Mouse (Mus musculus) midbrain, embryonic 11.5 days (tissue): ENCODE measurements around the gene Agpat4. TPM values are rescaled to one million over a fixed set of nuclear protein-coding genes. Genes with fewer than 3 reads are reported as not detected.
A peak's percentile ranks its signal among the peaks of the same experiment; 100 is the strongest.

Experiments used
- ATAC-seq: fragments of 200-750 bp; cut with Nextera tagmentation; 2 replicates; pipeline ENCODE4 v1.8.0; 2017; ENCODE audit warnings: moderate TSS enrichment, moderate library complexity; ENCODE audit not compliant: low FRiP score
- DNase-seq: peaks from one replicate; pipeline ENCODE4 v3.0.0; 2015; ENCODE audit warnings: low spot score; ENCODE audit errors: missing footprints
- H3K27ac ChIP-seq: fragments of 300-500 bp; sonication (generic); 2 replicates; pipeline ENCODE4 v1.5.1; 2014; ENCODE audit warnings: low read depth, low read length
- H3K27me3 ChIP-seq: fragments of 300-500 bp; sonication (generic); 2 replicates; pipeline ENCODE4 v1.6.1; 2014; ENCODE audit warnings: mild to moderate bottlenecking, low read length, moderate library complexity, mixed read lengths; ENCODE audit not compliant: control insufficient read depth, insufficient read depth
- H3K36me3 ChIP-seq: fragments of 300-500 bp; sonication (generic); 2 replicates; pipeline ENCODE4 v1.6.1; 2014; ENCODE audit warnings: mild to moderate bottlenecking, low read length, moderate library complexity, mixed read lengths; ENCODE audit not compliant: control insufficient read depth, insufficient read depth
- H3K4me1 ChIP-seq: fragments of 300-500 bp; sonication (generic); 2 replicates; pipeline ENCODE4 v1.6.1; 2014; ENCODE audit warnings: low read length; ENCODE audit not compliant: control insufficient read depth, insufficient read depth
- H3K4me2 ChIP-seq: fragments of 300-500 bp; sonication (generic); 2 replicates; pipeline ENCODE4 v1.6.1; 2014; ENCODE audit warnings: mild to moderate bottlenecking, moderate library complexity
- H3K4me3 ChIP-seq: fragments of 300-500 bp; sonication (generic); 2 replicates; pipeline ENCODE4 v1.5.1; 2014; ENCODE audit warnings: low read depth, low read length
- H3K9ac ChIP-seq: fragments of 300-500 bp; sonication (generic); 2 replicates; pipeline ENCODE4 v1.6.1; 2014; ENCODE audit warnings: low read length
- H3K9me3 ChIP-seq: fragments of 300-500 bp; sonication (generic); 2 replicates; pipeline ENCODE4 v1.6.1; 2016; ENCODE audit warnings: low read length; ENCODE audit not compliant: control insufficient read depth
- WGBS: fragments of 180-500 bp; shearing (Covaris S2); extraction: QIAGEN DNeasy Blood & Tissue Kit; methylation state at CpG from one replicate; pipeline ENCODE4 v1.1.7; 2014; 5-methylcytosine and 5-hydroxymethylcytosine counted together
- polyA plus RNA-seq: library from polyadenylated mRNA; unstranded; fragments of >200 nt; fragmentation: Nextera tagmentation; extraction: Ambion mirVana; gene quantifications from 2 replicates; pipeline ENCODE4 v1.2.1, GENCODE M21; 2014

Agpat4 gene
- 22.9 and 24.6 TPM in 2 replicates for polyA plus RNA-seq

DNA sequence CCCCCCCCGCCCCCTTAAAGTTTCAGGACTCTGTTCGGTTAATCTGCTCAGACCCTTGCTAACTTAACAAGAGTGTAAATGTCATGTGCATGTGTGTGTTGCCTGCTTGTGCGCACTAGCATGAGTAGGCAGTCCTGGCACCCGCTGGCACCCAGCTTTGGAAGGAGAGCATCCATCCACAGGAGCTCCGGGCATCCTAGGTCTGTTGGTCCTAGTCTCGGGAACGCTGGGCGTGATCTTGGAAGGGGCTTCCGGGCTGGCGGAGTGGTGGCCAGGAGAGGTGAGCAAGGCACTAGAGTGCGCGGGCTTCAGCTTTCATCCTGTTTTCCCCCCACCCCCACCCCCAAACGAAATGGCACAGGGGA is at the start of gene Agpat4:
Gene Agpat4 (plus strand): TSS at position 144 of the 365 bp plus-strand sequence.
- Histone ChIP-seq H3K36me3 (no peaks in the 10 kb centered on the region), H3K4me1 (peaks cover 9% of the 10 kb centered on the region; the same call in 1 of the 2 replicates), H3K9ac (peak within 1 kb of the TSS; percentile 82), H3K27ac (peak within 1 kb of the TSS; percentile 78), H3K4me3 (peak within 1 kb of the TSS; percentile 70), H3K27me3 (no peaks in the 10 kb centered on the region), H3K9me3 (no peaks in the 10 kb centered on the region), H3K4me2 (peak within 1 kb of the TSS; percentile 92)
- ATAC-seq (peak; percentile 74), DNase-seq (no peak)
- under 1% methylated on average over 11 of the region's 13 CpGs for WGBS

DNA sequence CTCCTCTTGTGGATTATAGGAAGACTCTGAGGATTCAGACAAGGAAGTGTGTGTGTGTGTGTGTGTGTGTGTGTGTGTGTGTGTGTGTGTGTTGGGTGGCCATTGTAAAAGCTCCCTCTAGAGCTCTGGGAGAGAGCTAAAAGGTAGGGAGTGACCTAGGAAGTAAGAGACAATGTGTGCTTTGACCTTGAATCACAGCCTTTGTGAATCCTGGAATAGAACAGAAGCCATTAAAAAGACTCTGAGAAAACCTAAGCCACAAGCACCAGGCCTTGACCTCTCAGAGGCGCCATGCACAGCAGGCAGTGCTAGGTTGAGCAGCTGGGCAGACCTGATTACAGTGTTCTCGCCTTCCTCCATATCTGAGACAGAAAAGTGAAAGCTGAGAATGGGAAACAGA is 41.7 kb upstream of the Agpat4 start:
- Histone ChIP-seq H3K36me3 (no peaks in the 10 kb centered on the region), H3K4me1 (no peaks in the 10 kb centered on the region; the same call in 1 of the 2 replicates), H3K4me3 (no peak overlapping the region), H3K9ac (no peak overlapping the region), H3K27me3 (no peaks in the 10 kb centered on the region), H3K4me2 (no peak overlapping the region), H3K27ac (no peak overlapping the region), H3K9me3 (no peaks in the 10 kb centered on the region)
- DNase-seq, result no peak
- no peak for ATAC-seq
- WGBS, result 53% methylated on average over 2 of the region's 2 CpGs

DNA sequence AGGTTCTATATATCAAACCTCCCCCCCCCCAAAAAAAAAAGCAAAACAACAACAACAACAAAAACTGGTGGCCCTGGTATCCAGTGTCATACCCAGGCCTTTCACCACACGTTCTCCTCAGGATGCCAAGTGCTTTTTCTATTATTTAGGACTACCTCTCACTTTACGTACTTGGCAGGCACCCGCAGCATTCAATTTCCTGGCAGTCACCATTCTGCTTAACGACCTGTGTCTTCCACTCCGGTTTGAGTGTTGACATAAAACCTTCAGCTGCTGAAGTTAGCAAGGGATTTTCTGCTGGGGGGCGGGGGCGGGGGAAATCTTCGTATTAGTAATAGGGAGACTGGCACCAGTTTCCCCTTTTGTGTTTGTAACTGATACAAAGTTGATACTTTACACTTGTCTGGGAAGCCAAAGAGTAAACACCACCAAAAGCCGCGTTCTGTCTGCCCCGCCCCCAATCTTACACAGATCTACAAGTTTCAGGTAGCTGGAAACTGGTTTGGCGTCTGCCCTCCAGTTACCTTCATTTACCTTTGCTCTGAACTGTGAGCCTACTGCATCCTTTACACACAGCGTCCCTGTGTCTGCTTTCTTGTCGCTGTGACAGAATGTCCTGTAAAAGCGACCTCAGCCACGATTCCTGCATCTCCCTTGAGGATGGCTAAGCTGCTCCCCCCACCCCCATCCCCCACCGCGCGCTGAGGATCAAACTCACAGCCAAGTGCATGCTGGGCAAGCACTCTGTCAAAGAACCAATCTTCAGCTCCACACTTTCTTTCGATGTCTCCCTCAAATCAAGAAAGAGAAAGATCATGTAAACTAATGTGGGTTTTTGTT is 37.6 kb upstream of the Agpat4 start:
- WGBS, result 57% methylated on average over 20 of the region's 20 CpGs
- no peak for ATAC-seq
- H3K9me3 ChIP-seq, result no peaks in the 10 kb centered on the region
- no peak overlapping the region for H3K27ac ChIP-seq
- H3K4me3 ChIP-seq, result no peak overlapping the region
- no peaks in the 10 kb centered on the region for H3K36me3 ChIP-seq
- no peak overlapping the region for H3K4me2 ChIP-seq
- H3K9ac ChIP-seq, result no peak overlapping the region
- no peaks in the 10 kb centered on the region for H3K27me3 ChIP-seq
- H3K4me1 ChIP-seq, result no peaks in the 10 kb centered on the region; the same call in 1 of the 2 replicates
- DNase-seq, result no peak

DNA sequence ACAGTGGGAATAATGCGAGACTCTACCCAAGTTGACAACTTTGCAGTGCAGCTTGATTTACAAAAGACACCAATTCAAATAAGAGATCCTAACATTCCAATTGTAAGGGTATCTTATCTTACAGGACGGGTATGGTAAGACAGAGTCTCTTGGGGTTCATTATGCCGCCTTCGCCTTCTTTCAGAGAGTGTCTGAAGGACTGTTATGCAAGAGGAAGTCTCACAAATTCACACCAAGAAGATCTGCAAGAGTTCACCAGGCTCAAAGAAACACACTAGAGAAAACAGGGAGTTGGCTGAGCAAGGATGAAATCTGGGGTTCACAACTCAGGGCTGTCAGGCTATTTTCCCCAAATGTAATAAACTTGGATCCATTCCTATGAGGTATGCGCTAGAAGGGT is 36.3 kb upstream of the Agpat4 start:
- ATAC-seq, result no peak
- Histone ChIP-seq H3K36me3 (no peaks in the 10 kb centered on the region), H3K4me1 (no peaks in the 10 kb centered on the region; the same call in 1 of the 2 replicates), H3K27me3 (no peaks in the 10 kb centered on the region; the same call in 1 of the 2 replicates), H3K4me3 (no peak overlapping the region), H3K9me3 (no peaks in the 10 kb centered on the region), H3K4me2 (no peak overlapping the region), H3K9ac (no peak overlapping the region), H3K27ac (no peak overlapping the region)
- WGBS, result 92% methylated on average over 5 of the region's 5 CpGs
- DNase-seq, result no peak

DNA sequence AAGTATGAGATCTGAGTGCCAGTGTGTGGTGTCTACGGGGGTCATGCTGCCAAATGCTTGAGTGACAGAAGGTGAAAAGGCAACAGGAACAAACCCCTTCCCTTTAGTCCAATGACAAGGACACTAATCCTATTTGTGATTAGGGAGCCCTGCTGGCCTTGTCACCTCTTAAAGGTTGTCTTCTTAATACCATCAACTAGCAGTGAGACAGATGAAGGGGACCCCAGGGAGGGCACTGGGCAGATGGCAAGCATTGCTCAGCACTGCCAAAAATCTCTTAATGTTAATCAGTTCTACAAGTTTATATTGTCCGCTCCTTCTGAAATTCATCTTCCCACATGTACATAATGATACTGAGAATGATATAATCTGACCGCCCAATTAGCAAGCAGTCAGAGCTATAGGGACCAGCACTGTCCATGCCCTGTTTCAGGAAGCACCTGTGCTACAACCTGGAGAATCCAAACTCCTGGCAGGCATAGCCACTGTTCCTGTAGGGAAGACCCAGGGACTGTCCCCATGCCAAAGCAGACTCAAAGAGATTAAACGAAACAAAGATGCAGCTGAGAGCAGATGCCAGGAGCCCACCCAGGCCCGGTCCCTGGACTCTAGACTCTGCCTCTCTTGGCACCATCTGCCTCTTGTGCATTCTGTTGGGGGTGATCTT is 28.1 kb upstream of the Agpat4 start:
- Histone ChIP-seq H3K9ac (no peak overlapping the region), H3K36me3 (no peaks in the 10 kb centered on the region), H3K4me1 (0 out of 2 replicates have a peak, but pooled peaks cover 3% of the 10 kb centered on the region), H3K27ac (no peak overlapping the region), H3K27me3 (no peaks in the 10 kb centered on the region; the same call in 1 of the 2 replicates), H3K4me3 (no peak overlapping the region), H3K9me3 (no peaks in the 10 kb centered on the region), H3K4me2 (no peak overlapping the region)
- 67% methylated on average over 5 of the region's 5 CpGs for WGBS
- ATAC-seq (no peak), DNase-seq (no peak)

DNA sequence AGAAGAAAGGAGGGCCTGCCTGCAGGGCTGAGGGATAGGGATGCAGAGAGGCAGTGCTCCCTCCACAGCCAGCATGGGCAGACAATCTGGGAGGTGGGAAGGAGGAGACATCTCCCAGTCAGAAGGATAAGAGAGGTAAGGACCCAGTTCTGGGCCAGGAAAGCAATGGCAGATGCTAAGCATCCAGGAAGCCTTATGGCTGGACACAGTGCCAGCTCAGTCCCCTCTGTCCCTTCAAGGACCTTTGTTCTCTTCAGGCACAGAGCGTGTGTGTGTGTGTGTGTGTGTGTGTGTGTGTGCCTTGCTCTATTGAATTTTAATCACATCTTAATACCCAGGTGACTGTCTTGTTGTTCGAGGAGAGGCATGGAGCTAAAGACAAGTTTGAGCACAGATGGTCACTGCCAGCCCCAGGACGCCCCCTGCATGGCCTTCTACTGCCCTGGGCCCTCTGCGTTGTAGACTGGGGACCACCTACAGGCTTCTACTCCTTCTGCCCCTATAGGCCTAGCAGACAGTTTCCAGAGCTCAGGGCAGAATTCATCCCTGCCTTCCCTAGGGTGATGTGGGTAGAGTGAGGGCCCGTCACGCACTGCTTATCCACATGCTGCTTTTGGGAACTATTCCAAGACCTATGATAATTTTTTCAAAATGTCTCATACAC is 25.5 kb upstream of the Agpat4 start:
- ATAC-seq, result no peak
- 80% methylated on average over 6 of the region's 6 CpGs for WGBS
- DNase-seq, result no peak

DNA sequence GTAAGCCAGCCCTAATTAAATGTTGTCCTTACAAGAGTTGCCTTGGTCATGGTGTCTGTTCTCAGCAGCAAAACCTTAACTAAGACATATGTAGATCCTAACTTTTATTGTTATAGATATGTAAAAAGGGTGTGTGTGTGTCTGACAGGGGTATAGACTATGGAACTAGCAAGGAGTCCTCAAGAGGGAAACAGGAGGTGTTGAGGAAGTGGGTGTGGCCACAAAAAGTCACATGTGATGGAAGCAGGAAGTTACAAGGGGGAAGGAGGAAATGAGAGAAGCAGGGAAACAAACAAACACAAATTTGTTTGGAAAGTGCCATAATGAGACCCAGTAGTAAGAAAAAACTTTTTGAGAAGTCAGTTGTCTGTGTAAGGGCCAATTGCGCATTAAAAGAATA is 24.5 kb upstream of the Agpat4 start:
- ATAC-seq (no peak), DNase-seq (no peak)
- H3K36me3 ChIP-seq, result no peaks in the 10 kb centered on the region
- no peak overlapping the region for H3K4me2 ChIP-seq
- no peaks in the 10 kb centered on the region for H3K27me3 ChIP-seq
- H3K4me3 ChIP-seq, result no peak overlapping the region
- H3K9me3 ChIP-seq, result no peaks in the 10 kb centered on the region
- no peak overlapping the region for H3K27ac ChIP-seq
- no peak overlapping the region for H3K9ac ChIP-seq
- 97% methylated on average over 1 of the region's 1 CpGs for WGBS
- 0 out of 2 replicates have a peak, but pooled peaks cover 3% of the 10 kb centered on the region for H3K4me1 ChIP-seq

More for the DNA sequence above, 25.5 kb upstream of the Agpat4 start:
- no peak overlapping the region for H3K9ac ChIP-seq
- 0 out of 2 replicates have a peak, but pooled peaks cover 3% of the 10 kb centered on the region for H3K4me1 ChIP-seq
- H3K27me3 ChIP-seq, result no peaks in the 10 kb centered on the region
- H3K9me3 ChIP-seq, result no peaks in the 10 kb centered on the region
- no peak overlapping the region for H3K27ac ChIP-seq
- no peaks in the 10 kb centered on the region for H3K36me3 ChIP-seq
- no peak overlapping the region for H3K4me2 ChIP-seq
- H3K4me3 ChIP-seq, result no peak overlapping the region

DNA sequence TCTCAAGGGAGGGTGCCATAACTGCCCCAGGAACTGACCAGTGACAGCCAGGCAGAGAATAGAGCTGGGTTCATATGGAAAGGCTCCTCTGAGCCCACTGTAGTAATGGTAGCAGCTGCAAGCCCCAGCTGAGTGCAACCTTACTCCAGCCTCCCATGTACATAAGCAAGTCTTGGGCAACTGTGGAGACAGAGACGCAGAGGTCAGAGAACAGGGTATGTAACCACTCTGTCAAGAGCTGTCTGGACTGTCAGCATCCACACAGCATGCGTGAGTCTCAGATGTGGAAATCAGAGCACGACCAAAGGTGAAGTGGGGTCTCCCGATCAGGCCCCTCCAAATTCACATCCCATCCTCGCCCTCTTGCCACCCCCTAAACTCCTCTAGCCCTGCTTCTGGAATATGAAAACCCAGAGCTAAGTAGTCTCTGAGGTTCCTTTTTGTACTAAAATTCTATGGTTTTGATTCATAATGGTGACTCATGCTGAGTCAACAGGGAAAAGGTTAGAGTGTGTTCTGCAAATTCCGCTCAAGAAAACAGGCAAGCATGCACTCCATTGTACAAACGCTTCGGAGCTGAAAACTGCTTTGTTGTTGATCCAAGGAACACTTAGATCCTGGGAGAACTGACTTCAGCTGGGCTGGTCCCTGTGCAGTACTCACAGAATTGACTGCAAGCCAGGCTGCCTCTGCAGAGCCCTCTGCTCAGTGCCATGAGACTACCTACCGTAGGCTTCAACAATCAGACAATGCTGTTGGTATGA is 23.5 kb upstream of the Agpat4 start:
- no peaks in the 10 kb centered on the region for H3K9me3 ChIP-seq
- no peak overlapping the region for H3K4me2 ChIP-seq
- no peaks in the 10 kb centered on the region for H3K36me3 ChIP-seq
- WGBS, result 87% methylated on average over 9 of the region's 9 CpGs
- H3K27ac ChIP-seq, result no peak overlapping the region
- no peak for DNase-seq
- no peaks in the 10 kb centered on the region for H3K27me3 ChIP-seq
- 0 out of 2 replicates have a peak, but pooled peaks cover 3% of the 10 kb centered on the region for H3K4me1 ChIP-seq
- H3K9ac ChIP-seq, result no peak overlapping the region
- H3K4me3 ChIP-seq, result no peak overlapping the region
- ATAC-seq, result no peak
